Mouse (Mus musculus): ENCODE measurements around the gene Cd164l2.
A peak's percentile ranks its signal among the peaks of the same experiment; 100 is the strongest.

Cd164l2 gene

GRCm38 (mm10) chr4:133211751-133212561 lies at the start of gene Cd164l2, which contains the start of gene Gpr3:
Cd164l2 (plus strand) TSS chr4:133212131.
Gpr3 (minus strand) TSS chr4:133212536.
- no peak for DNase-seq (ENCODE audit: low read depth, low spot score)

GRCm38 (mm10) chr4:133162196-133162595 lies 49.7 kb upstream of the Cd164l2 start:
- no peak for DNase-seq (ENCODE audit: low read depth, low spot score)

GRCm38 (mm10) chr4:133166773-133167172 lies 45.2 kb upstream of the Cd164l2 start:
- no peak for DNase-seq (ENCODE audit: low read depth, low spot score)

GRCm38 (mm10) chr4:133169237-133170055 lies 42.5 kb upstream of the Cd164l2 start:
- no peak for DNase-seq (ENCODE audit: low read depth, low spot score)

- no peak for DNase-seq (ENCODE audit: low read depth, low spot score)
These were observed 41.8 kb upstream of the Cd164l2 start for GRCm38 (mm10) chr4:133170056-133170524.

- no peak for DNase-seq (ENCODE audit: low read depth, low spot score)
These were observed 41.3 kb upstream of the Cd164l2 start for GRCm38 (mm10) chr4:133170616-133171015.

GRCm38 (mm10) chr4:133172451-133172850 lies 39.5 kb upstream of the Cd164l2 start:
- DNase-seq (ENCODE audit: low read depth, low spot score): no peak

- DNase-seq (ENCODE audit: low read depth, low spot score): no peak
These were observed 37.6 kb upstream of the Cd164l2 start for GRCm38 (mm10) chr4:133174361-133174760.

- DNase-seq (ENCODE audit: low read depth, low spot score): no peak
These were observed 36.7 kb upstream of the Cd164l2 start for GRCm38 (mm10) chr4:133175274-133175673.

- peak; percentile 55 for DNase-seq (ENCODE audit: low read depth, low spot score)
These were observed 35.8 kb upstream of the Cd164l2 start for GRCm38 (mm10) chr4:133175998-133176760.

- no peak for DNase-seq (ENCODE audit: low read depth, low spot score)
These were observed 35.0 kb upstream of the Cd164l2 start for GRCm38 (mm10) chr4:133176761-133177403.

GRCm38 (mm10) chr4:133178305-133178704 lies 33.6 kb upstream of the Cd164l2 start:
- no peak for DNase-seq (ENCODE audit: low read depth, low spot score)

- DNase-seq (ENCODE audit: low read depth, low spot score): no peak
These were observed 32.7 kb upstream of the Cd164l2 start for GRCm38 (mm10) chr4:133179258-133179657.

GRCm38 (mm10) chr4:133182439-133183033 lies 29.4 kb upstream of the Cd164l2 start:
- DNase-seq (ENCODE audit: low read depth, low spot score): no peak

GRCm38 (mm10) chr4:133184031-133184897 lies 27.7 kb upstream of the Cd164l2 start:
- DNase-seq (ENCODE audit: low read depth, low spot score): no peak

GRCm38 (mm10) chr4:133184898-133185665 lies 26.8 kb upstream of the Cd164l2 start:
- peak; percentile 59 for DNase-seq (ENCODE audit: low read depth, low spot score)

- DNase-seq (ENCODE audit: low read depth, low spot score): peak; percentile 54
These were observed 26.0 kb upstream of the Cd164l2 start for GRCm38 (mm10) chr4:133185893-133186292.

- DNase-seq (ENCODE audit: low read depth, low spot score): no peak
These were observed 25.1 kb upstream of the Cd164l2 start for GRCm38 (mm10) chr4:133186856-133187255.

- no peak for DNase-seq (ENCODE audit: low read depth, low spot score)
These were observed 22.5 kb upstream of the Cd164l2 start for GRCm38 (mm10) chr4:133189396-133189795.
